Mouse (Mus musculus) layer of hippocampus, adult 8-10 months (tissue): ENCODE data around the gene Ptpru. TPM values are rescaled to one million over a fixed set of nuclear protein-coding genes. Genes with fewer than 3 reads are reported as not detected.

Experiments
- DNase-seq, 2 experiments: peaks; one replicate each; pipeline ENCODE4 v3.0.0; 2022; ENCODE audit warnings: low spot score in 2 of 2
- total RNA-seq, 4 experiments: library from RNA; stranded (reverse); gene quantifications; 2 replicates each; pipeline ENCODE4 v1.2.4; 2022

Gene Ptpru
- 10 to 100 TPM; 80.2 to 91.8 (median 84.1) TPM for total RNA-seq

DNA sequence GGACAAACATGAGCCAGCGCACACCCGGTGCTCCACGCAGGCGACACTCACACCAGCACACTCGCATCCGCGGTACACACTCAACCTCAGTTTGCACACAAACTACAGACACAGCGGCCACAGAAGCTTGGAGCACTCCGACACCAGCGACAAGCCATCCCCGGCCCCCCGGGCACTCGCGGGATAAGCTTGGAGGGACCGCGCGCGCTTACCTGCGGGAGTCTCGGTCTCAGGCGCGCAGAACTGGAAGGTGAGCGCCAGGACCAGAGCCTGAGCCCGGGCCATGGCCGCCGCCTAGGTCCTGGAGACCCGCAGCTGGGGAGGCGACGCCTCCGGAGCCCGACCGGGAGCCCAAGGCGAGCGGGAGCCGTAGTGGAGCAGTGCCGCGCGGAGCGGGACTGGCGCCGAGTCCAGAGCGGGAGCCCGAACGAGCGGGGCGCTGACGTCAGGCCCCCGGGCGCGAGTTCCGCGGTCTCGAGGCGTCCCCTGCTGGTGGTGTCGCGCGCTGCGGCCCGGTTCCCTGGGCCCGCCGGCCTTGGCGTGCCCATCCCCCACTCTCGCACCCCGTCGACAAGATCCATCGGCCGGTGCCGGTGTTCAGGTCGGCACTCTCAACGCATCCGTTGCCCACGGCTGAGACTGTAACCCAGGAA is at the start of gene Ptpru:
Gene Ptpru, minus strand, starts transcription at position 417 of the 653 bp plus-strand sequence.
- peak; percentile 63 to 90 for DNase-seq

DNA sequence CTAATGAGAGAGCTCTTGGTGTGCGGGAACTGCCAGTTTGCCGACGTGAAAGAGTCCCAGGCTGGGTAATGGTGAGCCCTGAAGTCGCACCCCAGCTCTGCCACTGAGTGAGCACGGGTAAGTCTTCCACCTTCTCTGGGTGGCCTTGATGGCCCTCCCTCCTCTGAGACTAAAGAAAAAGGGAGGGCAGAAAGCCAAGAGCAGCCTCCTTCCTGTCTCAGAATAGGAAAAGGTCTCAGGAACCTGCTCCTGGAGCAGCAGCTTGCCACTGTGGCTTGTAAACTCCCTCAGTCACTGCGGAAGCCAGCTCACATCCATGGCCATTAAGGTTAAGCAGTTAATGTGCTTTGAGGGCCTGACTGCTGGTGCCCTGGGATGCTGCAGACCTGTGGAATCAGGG is 47.3 kb upstream of the Ptpru start:
- no peak for DNase-seq

DNA sequence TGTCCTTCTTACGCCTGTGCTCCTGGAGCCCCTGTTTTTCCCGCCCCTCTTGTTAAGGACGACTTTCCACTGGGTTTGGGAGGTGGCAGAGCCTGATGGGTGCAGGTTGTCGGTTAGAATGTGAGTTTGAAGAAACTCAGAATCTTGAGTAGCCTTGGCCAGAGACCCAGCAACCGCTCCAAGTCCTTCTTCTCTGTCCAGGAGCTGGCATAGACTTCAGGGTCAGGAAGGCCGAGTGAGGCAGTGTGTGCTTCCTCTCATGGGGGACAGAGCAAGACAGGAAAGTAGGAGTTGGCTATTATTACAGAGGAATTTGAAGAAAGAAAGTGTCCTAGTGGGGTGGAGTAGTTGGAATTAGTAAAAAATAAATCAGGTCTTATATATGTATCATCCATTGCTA is 45.5 kb upstream of the Ptpru start:
- no peak for DNase-seq

DNA sequence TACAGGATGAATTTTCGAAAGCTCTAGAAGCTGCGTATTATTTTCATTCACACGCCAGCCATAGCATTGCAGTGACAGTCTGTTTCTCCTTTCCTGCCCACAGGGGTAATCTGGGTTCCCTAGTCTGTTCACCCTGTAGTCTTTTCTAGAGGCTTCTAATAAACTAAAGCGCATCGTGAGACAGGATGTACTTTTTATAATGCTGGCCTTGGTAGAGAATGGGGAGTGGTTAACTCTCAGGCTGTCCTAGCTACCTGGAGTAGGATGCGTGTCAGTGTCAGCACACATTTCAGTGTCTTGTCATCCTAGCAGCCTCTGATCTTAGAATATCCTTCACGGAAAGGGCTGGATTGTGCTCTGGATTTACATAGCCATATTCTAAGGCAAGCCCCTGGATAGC is 43.2 kb upstream of the Ptpru start:
- DNase-seq: no peak

GRCm38 (mm10) chr4:131879692-131880091 is 41.6 kb upstream of the Ptpru start:
- DNase-seq: no peak

DNA sequence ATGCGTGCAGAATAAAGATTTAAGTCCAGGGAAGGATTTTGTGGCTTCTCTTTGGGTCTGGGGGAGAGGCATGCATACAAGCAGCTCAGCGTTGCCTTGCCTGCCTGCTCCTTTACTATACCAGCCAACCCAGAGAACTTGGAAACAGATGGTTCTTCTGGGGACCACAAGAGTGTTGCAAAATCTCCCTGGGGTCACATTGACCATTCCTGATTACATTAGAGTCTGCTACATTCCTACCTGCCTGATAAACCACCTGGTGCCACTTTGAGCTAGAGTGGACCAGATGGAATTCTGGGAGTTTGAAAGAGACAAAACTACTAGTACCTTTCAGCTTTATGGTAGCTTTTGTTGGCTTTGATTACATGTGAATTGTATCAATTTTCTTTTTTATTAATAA is 38.7 kb upstream of the Ptpru start:
- DNase-seq: no peak

- DNase-seq: no peak
Observed at GRCm38 (mm10) chr4:131875242-131875641, 37.2 kb upstream of the Ptpru start.

DNA sequence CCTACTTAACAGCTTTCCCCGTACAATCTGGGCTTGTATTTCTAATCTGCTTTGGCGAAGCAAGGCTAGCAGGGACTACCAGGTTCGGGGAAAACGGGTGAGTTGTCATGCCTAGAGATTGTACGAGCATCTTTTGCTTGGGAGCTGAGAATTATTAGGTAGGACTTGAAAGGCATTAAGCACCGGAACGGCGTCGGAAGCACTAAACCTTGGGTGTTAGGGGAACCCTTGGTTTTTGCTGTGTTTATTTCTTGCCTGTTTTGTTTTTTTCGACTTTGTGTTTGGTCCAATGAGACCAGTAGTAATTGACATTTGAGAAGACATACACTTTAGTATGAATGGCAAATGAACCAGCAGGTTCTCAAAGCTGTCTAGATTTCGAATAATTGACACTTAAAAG is 36.5 kb upstream of the Ptpru start:
- no peak for DNase-seq

- DNase-seq: no peak
Observed at GRCm38 (mm10) chr4:131874169-131874536, 36.1 kb upstream of the Ptpru start.

- DNase-seq: peak; percentile 89
Observed at GRCm38 (mm10) chr4:131873293-131874168, 35.4 kb upstream of the Ptpru start, which contains the start of gene Srsf4. Gene Srsf4, plus strand, starts transcription at chr4:131873617.

DNA sequence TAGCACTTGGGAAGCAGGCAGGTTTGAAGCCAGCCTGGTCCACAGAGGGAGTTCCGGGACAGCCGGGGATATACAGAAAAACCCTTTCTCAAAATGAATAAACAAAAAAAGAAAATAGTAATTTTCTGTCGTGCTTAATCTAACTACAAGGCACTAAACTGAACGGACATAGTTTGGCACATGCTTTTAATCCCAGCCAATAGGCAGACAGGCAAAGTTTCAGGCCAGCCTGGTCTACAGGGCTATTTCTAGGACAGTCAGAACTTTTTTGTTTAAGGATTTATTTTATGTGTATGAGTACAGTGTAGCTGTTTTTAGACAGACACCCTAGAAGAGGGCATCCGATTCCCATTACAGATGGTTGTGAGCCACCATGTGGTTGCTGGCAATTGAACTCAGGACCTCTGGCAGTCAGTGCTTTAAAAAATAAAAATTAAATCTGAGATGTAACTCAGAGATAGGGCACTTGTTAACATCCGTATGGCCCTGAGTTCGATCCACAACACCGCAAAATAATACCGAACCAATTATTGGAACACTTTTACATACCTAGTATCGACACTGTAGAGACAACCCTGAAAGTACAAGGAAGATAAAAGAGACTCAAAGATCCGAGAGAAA is 34.7 kb upstream of the Ptpru start:
- no peak for DNase-seq

GRCm38 (mm10) chr4:131861341-131861739 is 23.3 kb upstream of the Ptpru start:
- no peak for DNase-seq

DNA sequence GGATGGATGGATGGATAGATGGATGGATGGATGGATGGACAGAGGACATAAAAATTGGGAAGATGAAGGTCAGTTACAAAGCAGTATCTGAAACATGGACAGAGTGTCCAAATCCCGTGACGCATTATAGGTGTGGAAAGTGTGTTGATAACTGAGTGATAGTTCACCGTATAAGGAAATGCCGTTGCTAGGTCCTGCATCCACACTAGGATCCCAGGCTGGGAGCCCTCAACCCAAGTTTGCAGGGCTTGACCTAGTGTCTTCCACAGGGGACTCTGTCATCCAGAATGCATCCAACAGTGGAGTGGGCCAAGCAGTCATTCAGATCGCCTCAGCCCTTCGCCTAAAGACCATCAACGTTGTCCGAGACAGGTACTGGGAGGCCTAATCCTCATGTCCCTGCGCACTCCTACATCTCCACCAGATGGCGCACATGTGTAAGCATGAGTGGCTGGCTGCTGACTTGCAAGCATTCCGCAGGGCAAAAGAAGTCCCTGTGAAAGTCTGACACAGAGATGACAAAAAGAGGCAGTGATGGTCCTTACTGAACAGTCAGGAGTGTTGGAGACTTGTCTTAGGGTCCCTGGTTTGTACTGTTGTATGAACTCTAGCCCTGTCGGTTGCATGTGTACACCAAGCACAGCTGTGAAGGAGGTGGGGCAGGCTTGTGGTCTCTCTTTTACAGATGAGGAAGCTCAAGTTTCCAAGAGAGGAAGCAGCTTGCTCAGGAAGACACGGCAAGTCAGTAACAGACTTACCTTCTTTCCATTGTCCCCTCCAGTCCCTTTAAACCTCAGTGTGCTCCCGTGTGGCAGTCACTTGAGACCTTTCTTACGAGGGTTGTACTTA is 22.6 kb upstream of the Ptpru start:
- DNase-seq: peak; percentile 49 to 80

GRCm38 (mm10) chr4:131854950-131855349 is 16.9 kb upstream of the Ptpru start:
- no peak for DNase-seq

- peak; percentile 52 to 58 for DNase-seq
Observed at GRCm38 (mm10) chr4:131849986-131850638, 12.0 kb upstream of the Ptpru start.

DNA sequence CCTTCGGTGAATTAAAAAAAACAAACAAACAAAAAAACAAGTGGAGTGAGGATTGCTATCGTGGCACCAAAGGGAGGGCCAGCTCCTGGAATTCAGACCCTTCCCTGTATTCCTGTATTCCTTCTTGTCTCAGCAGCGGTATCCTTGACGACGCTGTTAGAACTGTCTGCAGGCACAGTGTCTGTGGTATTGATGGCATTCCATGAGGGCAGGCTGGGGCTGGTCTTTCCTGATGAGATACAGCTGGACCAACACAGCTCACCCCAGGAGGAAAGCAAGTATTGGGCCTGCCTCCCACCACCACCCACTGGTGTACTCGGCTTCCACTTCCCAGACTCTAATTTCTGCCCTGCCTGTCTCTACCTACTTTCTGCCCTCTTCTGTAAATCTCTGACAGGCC is 10.0 kb upstream of the Ptpru start:
- no peak for DNase-seq

DNA sequence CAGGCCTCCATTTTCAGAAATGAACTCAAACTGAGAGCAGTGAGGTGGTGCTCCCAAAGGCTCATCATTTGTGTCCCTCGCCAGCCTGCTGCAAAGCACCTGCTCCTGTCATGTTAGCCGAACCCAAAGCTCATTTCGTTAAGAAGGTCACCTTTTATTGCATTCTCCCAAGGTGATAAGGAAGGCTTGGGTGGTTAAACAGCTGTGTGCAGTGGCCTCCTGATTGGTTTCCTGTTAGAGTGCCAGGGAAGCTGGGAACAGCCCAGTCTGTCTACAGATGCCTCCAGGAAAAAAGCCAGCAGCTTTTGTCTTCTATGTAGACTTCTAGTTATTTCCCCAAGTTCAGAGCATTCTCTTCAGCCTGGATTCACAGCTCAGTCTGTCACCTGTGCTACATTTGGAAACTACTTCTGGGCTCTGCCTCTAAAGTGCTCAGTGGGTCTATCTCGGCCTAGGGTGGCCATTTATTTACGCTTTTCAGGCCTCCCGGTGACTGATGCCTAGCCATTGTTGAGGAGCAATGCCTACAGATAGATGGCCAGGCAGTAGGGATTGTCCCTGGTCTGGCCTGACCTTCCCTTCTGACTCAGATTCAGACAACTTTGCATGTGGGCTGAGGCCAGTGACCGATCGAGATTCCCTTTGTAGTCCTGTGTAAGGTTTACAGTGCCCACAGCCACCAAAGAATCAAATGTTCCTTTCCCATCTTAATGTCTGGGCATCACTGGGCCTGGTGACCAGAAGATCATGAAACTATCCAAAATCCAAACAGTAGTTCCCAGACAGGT is 8.1 kb upstream of the Ptpru start:
- DNase-seq: no peak

DNA sequence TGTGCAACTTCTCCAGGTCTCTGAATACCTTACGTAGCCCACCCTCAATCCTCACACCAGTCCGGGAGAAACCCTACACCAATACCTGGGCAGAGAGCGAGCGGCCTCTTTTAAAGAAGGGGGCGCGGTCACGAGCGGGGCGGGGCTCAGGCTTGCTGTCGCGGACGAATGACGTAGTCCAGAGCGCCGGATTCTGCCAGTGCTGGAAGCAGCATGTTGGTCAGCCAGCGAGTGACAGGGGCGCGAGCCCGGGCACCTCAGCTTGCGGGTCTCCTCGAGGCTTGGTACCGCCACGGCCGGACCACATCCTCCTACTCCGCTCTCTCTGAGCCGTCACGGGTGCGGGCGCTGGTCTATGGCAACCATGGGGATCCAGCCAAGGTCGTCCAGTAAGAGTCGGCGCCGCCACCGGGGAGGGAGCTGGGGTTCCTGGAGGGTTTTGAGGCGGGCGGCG is 5.2 kb upstream of the Ptpru start, which contains the start of gene Mecr:
Gene Mecr, plus strand, starts transcription at position 181 of the 454 bp plus-strand sequence.
- peak; percentile 87 to 94 for DNase-seq

DNA sequence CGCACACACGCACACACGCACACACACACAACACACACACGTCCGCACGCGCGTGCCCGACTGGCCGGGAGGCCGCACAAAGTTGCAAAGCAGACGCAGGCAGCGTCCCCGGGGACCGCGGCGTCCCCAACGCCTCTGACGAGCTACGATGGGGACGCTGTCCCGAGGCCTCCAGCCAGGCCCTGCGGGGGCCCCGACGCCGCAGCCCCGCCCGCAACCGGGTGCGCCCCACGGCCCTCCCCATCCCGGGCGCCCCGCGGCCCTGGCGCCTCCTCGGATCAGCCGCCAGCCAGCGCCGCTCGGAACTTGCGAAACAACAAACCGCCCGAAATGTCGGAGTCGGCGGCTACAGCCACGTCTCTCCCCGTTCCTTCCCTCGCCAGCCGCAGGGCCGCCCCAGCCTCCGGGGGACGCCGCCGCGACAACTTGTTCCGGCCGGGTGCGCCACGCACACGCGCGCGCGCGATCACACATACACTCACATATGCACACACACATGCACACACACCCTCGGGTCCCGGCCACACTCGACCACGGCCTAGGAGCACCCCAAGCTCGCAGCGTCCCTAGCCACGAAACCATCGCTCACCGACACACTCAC is 1.1 kb downstream of the Ptpru start:
- DNase-seq: no peak
